In the genomic region with DNA sequence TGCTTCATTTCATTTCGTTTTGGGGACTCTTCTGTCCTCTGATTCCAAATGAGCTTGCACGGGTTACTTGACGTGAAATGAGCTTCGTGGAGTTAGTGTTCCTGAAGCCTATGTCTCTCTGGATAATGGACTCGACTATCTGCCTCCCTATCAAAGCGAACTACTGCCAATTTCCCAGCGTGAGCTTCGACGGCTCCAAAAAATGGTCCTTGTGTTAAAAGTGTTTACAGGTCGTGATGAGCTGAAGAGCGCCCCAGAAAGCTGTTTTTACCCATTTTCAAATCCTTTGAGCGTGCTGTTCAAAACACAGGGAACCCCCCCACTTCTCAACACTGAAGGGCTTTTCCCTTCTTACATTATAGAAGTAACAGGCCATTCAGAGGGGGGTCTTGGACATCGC, we compare ENCODE assay signal across 8 mouse cellular contexts. TPM values are rescaled to one million over a fixed set of nuclear protein-coding genes. Genes with fewer than 3 reads are reported as not detected.
DNase-seq lines count a peak whose midpoint lies in the region; ATAC-seq and TF ChIP-seq lines count a peak whose summit lies in the region.

No protein-coding gene starts in this region.

- H3K27ac ChIP-seq in heart, embryonic 16.5 days (ENCODE audit: low read length), result peak overlapping the region; percentile 80
- peak overlapping the region; percentile 46; the same call in 1 of the 2 replicates for H3K27ac ChIP-seq in ES-E14 (ENCODE audit: insufficient read depth, low read depth, low read length, poor library complexity, severe bottlenecking)
- H3K27ac ChIP-seq in embryonic facial prominence, embryonic 11.5 days (replicated peaks; ENCODE audit: low read depth, low read length), result peak overlapping the region; percentile 82
- H3K27ac ChIP-seq in limb, embryonic 12.5 days, result peak overlapping the region; percentile 95
- H3K27ac ChIP-seq in stomach, embryonic 16.5 days (ENCODE audit: low read length), result peak overlapping the region; percentile 95

- ATAC-seq in heart, embryonic 16.5 days (replicated peaks; ENCODE audit: extremely low read depth, insufficient read depth, low FRiP score), result no peak
- ATAC-seq in embryonic facial prominence, embryonic 11.5 days (replicated peaks; ENCODE audit: insufficient number of reproducible peaks, low FRiP score, low TSS enrichment, low read depth), result no peak
- no peak for ATAC-seq in limb, embryonic 12.5 days (ENCODE audit: insufficient number of reproducible peaks, insufficient read depth, low FRiP score, low TSS enrichment, low read depth)
- ATAC-seq in stomach, embryonic 16.5 days (ENCODE audit: insufficient read depth, low FRiP score), result no peak

- 4% methylated on average over 13 of the region's 13 CpGs for WGBS in heart, embryonic 16.5 days
- WGBS in embryonic facial prominence, embryonic 11.5 days, result 7% methylated on average over 13 of the region's 13 CpGs
- 8% methylated on average over 13 of the region's 13 CpGs for WGBS in limb, embryonic 12.5 days
- WGBS in stomach, embryonic 16.5 days, result 1% methylated on average over 13 of the region's 13 CpGs

- H3K9ac ChIP-seq in heart, embryonic 16.5 days (ENCODE audit: low read length), result peak overlapping the region; percentile 82
- peak overlapping the region; percentile 85 for H3K9ac ChIP-seq in ES-E14 (ENCODE audit: insufficient read depth, low read depth, low read length, poor library complexity, severe bottlenecking)
- H3K9ac ChIP-seq in embryonic facial prominence, embryonic 11.5 days (replicated peaks; ENCODE audit: low read length), result peak overlapping the region; percentile 86
- H3K9ac ChIP-seq in limb, embryonic 12.5 days (replicated peaks), result peak overlapping the region; percentile 97
- H3K9ac ChIP-seq in stomach, embryonic 16.5 days (ENCODE audit: low read length), result peak overlapping the region; percentile 99

- in situ Hi-C loops in ES-E14 (cut with MboI; ENCODE audit: low sequenced_read_pairs in 2 of 2, unreplicated experiment in 2 of 2), result no loop called here

- H3K4me2 ChIP-seq in heart, embryonic 16.5 days (ENCODE audit: low read depth, low read length), result peak overlapping the region; percentile 79
- H3K4me2 ChIP-seq in embryonic facial prominence, embryonic 11.5 days (ENCODE audit: low read depth, low read length), result peak overlapping the region; percentile 70
- H3K4me2 ChIP-seq in limb, embryonic 12.5 days, result peak overlapping the region; percentile 65
- H3K4me2 ChIP-seq in stomach, embryonic 16.5 days (ENCODE audit: low read depth, low read length), result peak overlapping the region; percentile 71

- H3K9me3 ChIP-seq in heart, embryonic 16.5 days (replicated peaks; ENCODE audit: control insufficient read depth, low read length), result no peaks in the 10 kb centered on the region
- no peaks in the 10 kb centered on the region for H3K9me3 ChIP-seq in ES-E14 (ENCODE audit: control insufficient read depth, insufficient read depth, low read depth, low read length)
- no peaks in the 10 kb centered on the region for H3K9me3 ChIP-seq in embryonic facial prominence, embryonic 11.5 days (replicated peaks; ENCODE audit: control insufficient read depth, low read length)
- no peaks in the 10 kb centered on the region for H3K9me3 ChIP-seq in limb, embryonic 12.5 days
- no peaks in the 10 kb centered on the region for H3K9me3 ChIP-seq in stomach, embryonic 16.5 days (replicated peaks; ENCODE audit: control insufficient read depth, low read length)

- H3K27me3 ChIP-seq in heart, embryonic 16.5 days (ENCODE audit: control insufficient read depth, insufficient read depth, low read length), result no peaks in the 10 kb centered on the region
- no peaks in the 10 kb centered on the region for H3K27me3 ChIP-seq in embryonic facial prominence, embryonic 11.5 days (ENCODE audit: control insufficient read depth, insufficient read depth, low read length)
- H3K27me3 ChIP-seq in limb, embryonic 12.5 days, result no peaks in the 10 kb centered on the region
- H3K27me3 ChIP-seq in stomach, embryonic 16.5 days (ENCODE audit: control insufficient read depth, insufficient read depth, low read length), result no peaks in the 10 kb centered on the region

- peak overlapping the region; percentile 84 for H3K4me3 ChIP-seq in heart, embryonic 16.5 days (ENCODE audit: low read length)
- peak overlapping the region; percentile 74 to 79 for H3K4me3 ChIP-seq in ES-E14 (ENCODE audit: insufficient read depth in 1 of 2, low read depth in 1 of 2, low read length in 2 of 2, poor library complexity in 1 of 2, severe bottlenecking in 1 of 2)
- peak overlapping the region; percentile 92 for H3K4me3 ChIP-seq in embryonic facial prominence, embryonic 11.5 days (ENCODE audit: low read depth, low read length)
- H3K4me3 ChIP-seq in limb, embryonic 12.5 days (replicated peaks), result peak overlapping the region; percentile 85
- peak overlapping the region; percentile 97 for H3K4me3 ChIP-seq in stomach, embryonic 16.5 days (replicated peaks; ENCODE audit: low read length)

- peaks cover 27% of the 10 kb centered on the region for H3K4me1 ChIP-seq in heart, embryonic 16.5 days (ENCODE audit: control insufficient read depth, insufficient read depth, low read length)
- H3K4me1 ChIP-seq in ES-E14 (ENCODE audit: control insufficient read depth in 2 of 2, insufficient read depth in 2 of 2, low read length in 2 of 2, poor library complexity in 1 of 2), result no peaks in the 10 kb centered on the region
- H3K4me1 ChIP-seq in embryonic facial prominence, embryonic 11.5 days (ENCODE audit: control insufficient read depth, insufficient read depth, low read length), result no peaks in the 10 kb centered on the region
- H3K4me1 ChIP-seq in limb, embryonic 12.5 days (replicated peaks), result peaks cover 25% of the 10 kb centered on the region
- H3K4me1 ChIP-seq in stomach, embryonic 16.5 days (ENCODE audit: control insufficient read depth, insufficient read depth, low read length), result peaks cover 31% of the 10 kb centered on the region

- H3K36me3 ChIP-seq in heart, embryonic 16.5 days (ENCODE audit: control insufficient read depth, insufficient read depth), result no peaks in the 10 kb centered on the region
- no peaks in the 10 kb centered on the region for H3K36me3 ChIP-seq in ES-E14 (ENCODE audit: control insufficient read depth, insufficient read depth, low read length, poor library complexity, severe bottlenecking)
- no peaks in the 10 kb centered on the region for H3K36me3 ChIP-seq in embryonic facial prominence, embryonic 11.5 days (replicated peaks; ENCODE audit: control insufficient read depth, insufficient read depth, low read depth, low read length)
- H3K36me3 ChIP-seq in limb, embryonic 12.5 days, result no peaks in the 10 kb centered on the region
- H3K36me3 ChIP-seq in stomach, embryonic 16.5 days (ENCODE audit: control insufficient read depth, insufficient read depth, low read length), result no peaks in the 10 kb centered on the region

- DNase-seq in heart, adult 9 months (ENCODE audit: low spot score in 2 of 2), result no peak
- DNase-seq in ES-E14 (ENCODE audit: low read depth, low spot score), result no peak
- DNase-seq in embryonic facial prominence, embryonic 11.5 days (ENCODE audit: low spot score), result no peak
- DNase-seq in spleen, postnatal 4 days (ENCODE audit: low spot score in 2 of 2), result no peak
- DNase-seq in thymus, adult 18-20 months, result no peak

TF ChIP-seq in ES-E14, 5 proteins besides CTCF, POLR2A, EP300 and RAD21:
- TF ChIP-seq ZC3H11A (IDR thresholded peaks at IDR 0.05; ENCODE audit: borderline replicate concordance, low read depth, low read length) (no peak), CHD2 (IDR thresholded peaks at IDR 0.05; ENCODE audit: low read depth, low read length) (no peak), MAFK (IDR thresholded peaks at IDR 0.05; ENCODE audit: insufficient read depth, low read depth, low read length) (no peak), HCFC1 (IDR thresholded peaks at IDR 0.05; ENCODE audit: borderline replicate concordance, insufficient read depth, low read length) (no peak), ZNF384 (IDR thresholded peaks at IDR 0.05; ENCODE audit: low read depth, low read length) (no peak)

RNA-seq across cellular contexts. Expression of gene Trp53bp2, which starts 0.7 kb away (rescaled TPM):
- 13.1 and 14.4 TPM in 2 replicates for polyA plus RNA-seq in heart, embryonic 16.5 days (2015; fragmentation: Nextera tagmentation; extraction: Ambion mirVana)
- total RNA-seq in ES-E14 (2012; rRNA removed), result 9.4 and 9.5 TPM in 2 replicates
- polyA plus RNA-seq in embryonic facial prominence, embryonic 11.5 days (2014; fragmentation: Nextera tagmentation; extraction: Ambion mirVana), result 40.2 and 42.5 TPM in 2 replicates
- polyA plus RNA-seq in limb, embryonic 12.5 days (2016; fragmentation: Nextera tagmentation; extraction: Ambion mirVana), result 29.7 and 34.7 TPM in 2 replicates
- polyA plus RNA-seq in stomach, embryonic 16.5 days (2015; fragmentation: Nextera tagmentation; extraction: Ambion mirVana), result 18.7 and 19.3 TPM in 2 replicates
